Mouse (Mus musculus) frontal cortex, postnatal 36 days (tissue): Measurements from ENCODE around the gene Hmgb2.
A peak's percentile ranks its signal among the peaks of the same experiment; 100 is the strongest.
"Not testable (repeated sequence)": the region's sequence is repeated elsewhere in the genome, so short reads cannot be mapped to it uniquely, and the experiment has no call there.

Source experiments
- DNase-seq, 2 experiments: peaks; one replicate each; pipeline ENCODE4 v3.0.0; 2022; ENCODE audit warnings: low spot score in 2 of 2

The Hmgb2 gene

DNA sequence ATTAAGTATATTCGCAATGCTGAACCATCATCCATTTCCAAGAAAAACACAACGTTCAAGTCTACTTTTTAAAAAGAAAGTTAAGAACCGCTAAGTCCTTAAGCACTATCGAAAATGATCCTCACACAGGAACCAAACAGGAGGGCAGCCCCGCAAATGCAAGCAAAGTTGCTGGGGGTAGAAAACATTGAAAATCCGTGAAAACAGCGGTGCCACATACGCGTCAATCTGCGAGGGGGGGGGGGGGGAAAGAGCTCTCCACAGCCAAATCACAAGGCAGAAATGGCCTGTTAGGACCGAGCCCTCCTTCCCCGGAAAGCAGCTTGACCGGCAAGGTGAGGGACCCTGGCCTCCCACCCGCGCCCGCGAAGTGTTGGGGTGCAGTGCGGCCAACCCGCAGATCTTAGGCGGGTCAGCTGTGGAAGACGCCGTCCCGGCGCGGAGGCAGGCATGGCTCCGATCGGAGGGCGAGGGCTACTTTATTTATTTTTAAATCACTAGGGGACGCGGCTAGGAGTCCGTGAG is 854 bp upstream of the Hmgb2 start:
- no peak for DNase-seq

DNA sequence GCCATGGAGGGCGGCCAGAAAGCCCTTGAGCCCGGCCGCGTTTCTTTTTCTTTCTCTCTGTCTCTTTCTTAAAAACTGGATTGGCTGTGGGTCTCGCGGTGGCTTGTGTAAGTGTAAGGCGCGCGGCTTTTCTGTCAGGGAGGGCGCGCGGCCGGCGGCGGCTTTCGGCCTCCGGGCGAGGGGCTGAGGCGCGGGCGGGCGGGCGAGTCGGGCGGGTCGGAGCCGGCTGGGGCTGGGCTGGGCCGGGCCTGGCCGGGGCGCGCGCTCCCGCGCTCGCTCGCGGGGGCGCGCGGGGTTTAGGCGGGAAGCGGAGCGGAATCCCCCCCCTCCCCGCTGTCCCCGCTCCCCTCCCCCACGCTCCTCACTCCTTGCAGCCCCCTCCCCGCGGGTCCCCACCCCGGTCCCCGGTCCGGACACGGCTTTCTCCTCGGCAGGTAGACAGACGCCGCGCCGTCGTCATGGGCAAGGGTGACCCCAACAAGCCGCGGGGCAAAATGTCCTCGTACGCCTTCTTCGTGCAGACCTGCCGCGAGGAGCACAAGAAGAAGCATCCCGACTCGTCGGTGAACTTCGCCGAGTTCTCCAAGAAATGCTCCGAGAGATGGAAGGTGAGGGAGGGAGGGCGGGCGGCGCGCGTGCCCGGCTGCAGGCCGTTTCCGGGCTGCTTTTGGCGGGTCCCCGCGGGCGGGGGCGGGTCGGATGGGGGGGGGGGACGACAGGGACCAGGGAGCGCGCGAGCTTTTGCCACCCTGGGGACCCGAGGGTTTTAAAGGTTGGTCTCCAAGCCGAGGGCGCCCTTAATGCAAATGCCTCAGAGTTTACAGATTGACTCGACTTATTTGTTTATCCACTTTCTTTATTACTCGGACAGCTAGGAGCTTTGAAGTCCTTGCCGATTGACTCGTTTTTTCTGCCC is 692 bp downstream of the Hmgb2 start:
- DNase-seq: no peak

DNA sequence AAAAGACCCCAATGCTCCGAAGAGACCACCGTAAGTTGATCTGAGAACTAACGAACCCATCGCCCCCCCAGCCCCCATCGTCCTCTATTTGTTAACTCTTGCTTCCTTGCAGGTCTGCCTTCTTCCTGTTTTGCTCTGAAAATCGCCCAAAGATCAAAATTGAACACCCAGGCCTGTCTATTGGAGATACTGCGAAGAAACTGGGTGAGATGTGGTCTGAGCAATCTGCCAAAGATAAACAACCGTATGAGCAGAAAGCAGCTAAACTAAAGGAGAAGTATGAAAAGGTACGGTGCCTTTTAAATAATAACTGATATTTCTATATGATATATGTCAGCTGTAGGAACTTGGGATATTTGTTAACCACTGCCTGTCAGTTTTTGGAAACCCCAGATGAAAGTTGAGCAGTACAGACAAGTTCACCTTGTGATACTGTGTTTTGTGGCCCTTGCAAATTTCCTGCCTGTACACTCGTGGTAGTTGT is 1.5 kb downstream of the Hmgb2 start:
- DNase-seq: not testable (repeated sequence)

DNA sequence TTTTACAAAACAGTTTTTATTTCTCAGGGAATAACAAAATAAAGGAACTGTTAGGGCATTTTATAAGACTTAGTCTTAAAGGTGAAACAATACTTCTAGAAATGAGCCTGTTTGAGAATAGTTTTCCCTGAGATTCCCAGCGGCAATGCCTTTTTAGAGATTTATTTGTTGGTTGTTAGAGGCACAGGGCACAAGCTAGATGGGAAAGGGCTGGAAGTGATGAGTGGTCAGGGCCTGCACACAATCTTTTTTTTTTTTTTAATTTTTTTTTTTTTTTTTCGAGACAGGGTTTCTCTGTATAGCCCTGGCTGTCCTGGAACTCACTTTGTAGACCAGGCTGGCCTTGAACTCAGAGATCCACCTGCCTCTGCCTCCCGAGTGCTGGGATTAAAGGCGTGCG is 5.0 kb downstream of the Hmgb2 start:
- not testable (repeated sequence) for DNase-seq

DNA sequence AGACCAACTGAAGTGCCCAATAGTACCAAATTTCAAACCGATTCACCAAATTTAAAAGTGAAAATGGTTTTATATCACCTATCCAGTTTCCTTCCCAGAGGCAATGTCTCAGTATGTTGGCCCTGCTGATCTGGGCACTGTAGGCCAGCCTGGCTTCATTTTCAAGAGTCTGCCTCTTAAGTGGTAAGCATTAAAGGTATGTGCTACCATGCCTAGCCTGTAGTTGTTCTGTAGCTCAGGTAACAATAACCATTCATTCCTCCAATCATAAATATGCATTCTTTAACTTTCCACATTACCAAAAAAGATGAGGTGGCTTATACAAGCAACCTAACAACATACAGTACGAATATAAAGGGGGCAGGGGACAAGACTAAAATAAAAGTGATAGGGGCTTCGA is 6.0 kb downstream of the Hmgb2 start:
- DNase-seq: no peak

DNA sequence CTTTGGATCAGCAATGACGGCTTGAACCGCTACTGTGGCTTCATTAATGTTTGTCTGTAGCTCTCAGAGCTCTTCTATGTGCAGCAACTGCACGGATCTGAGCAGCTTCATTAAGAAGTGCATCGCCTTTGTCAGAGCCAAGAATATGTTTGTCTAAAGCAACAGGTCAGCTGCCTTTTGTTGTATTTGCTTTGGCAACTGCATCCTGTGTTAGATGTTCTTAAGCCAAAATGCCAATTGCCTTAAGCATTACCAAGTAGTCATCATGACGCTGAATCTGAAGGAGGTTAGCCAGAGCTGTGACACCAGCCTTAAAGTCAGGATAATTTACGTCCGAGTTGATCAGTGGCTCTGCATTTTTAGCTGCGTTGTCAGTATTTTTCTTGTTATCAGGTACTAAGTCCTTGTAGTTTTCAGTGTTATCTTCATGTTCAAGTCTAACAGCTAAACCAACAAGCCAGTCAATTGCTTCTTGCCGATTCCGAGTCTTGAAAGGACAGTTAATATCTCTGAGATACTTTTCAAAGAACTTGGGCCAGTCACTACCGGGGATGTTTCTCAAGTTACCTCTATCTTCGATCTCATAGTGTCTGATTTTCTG is 8.6 kb downstream of the Hmgb2 start:
- DNase-seq: no peak

DNA sequence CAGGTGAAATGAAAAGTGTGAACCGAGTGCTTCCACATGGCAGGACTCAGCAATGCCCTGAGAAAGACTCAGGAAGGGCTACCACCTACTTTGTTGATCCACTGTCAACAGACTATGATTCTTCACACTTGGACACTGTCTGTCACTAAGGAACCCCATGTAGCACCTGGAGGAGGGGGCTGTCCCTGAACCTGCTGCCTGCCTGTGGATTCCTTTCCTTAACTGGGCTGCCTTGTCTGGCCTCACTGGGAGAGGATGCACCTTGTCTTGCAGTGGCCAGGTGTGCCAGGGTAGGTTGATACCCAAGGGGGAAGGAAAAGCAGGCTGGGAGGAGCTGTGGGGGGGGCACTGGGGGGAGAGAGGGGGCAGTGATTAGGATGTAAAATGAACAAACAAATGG is 16.3 kb downstream of the Hmgb2 start:
- no peak for DNase-seq

DNA sequence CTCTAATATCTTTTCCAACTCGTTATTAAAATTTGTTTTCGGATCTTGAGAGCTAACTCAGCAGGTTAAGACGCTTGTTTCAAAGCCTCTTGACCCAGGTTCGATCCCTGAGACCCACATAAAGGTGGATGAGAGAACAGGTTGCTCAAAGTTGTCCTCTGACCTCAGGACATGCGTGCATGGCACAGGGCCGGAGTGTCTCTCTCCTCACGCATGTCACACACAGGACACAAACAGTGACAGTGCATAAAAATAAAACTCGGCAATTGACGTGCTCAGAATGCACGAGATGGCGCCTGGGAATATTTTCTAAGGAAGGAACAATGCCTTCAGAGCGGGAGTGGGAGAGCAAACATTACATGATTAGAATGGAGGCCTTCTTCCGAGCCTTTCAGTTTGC is 18.5 kb downstream of the Hmgb2 start:
- DNase-seq: no peak

DNA sequence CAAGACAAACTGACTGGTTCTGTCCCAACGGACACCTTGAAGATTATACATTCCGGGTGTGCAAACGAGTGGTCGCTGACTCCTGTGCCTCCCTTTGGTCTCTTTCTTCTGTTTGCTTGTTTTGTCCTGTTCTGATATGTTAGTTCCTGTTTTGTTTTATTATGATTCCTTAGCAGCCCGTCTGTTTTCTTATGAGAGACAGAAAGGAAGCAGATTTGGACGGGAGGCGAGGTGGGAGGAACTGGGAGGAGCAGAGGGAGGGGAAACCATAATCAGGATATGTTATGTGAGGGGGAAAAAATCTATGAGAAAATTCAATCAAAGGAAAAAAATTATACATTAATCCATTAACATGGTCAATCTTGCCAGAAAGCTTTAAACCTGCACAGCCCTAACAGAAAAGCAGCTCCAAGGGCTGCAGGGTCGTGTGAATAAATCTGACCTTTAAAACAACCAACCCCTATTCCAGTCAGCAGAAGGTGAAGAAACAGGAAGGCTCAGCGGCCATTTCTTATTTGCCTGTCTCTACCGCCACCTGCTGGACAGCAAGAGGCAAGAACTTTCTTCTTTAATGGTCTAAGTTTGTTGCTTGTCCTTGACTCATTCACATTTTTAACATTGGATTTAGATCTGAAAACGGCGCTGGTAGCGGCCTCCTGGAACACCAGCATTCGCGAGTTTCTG is 19.1 kb downstream of the Hmgb2 start:
- peak; percentile 70 to 79 for DNase-seq

DNA sequence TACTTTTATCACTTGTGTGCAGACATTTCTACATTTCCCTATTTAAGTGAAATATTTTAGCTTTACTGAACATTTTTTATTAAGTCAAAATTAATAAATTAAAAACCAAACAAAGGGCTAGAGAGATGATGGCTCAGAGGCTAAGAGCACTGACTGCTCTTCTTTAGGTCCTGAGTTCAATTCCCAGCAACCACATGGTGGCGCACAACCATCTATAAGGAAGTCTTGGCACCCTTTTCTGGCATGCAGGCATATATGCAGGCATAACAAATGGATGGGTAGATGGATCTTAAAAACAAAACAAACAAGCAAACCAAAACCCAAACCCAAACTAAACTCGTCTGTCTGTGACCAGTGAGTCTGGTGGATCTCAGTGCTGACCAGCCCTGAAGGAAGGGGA is 20.5 kb downstream of the Hmgb2 start:
- peak in 1 of 2 experiments; percentile 38 for DNase-seq

DNA sequence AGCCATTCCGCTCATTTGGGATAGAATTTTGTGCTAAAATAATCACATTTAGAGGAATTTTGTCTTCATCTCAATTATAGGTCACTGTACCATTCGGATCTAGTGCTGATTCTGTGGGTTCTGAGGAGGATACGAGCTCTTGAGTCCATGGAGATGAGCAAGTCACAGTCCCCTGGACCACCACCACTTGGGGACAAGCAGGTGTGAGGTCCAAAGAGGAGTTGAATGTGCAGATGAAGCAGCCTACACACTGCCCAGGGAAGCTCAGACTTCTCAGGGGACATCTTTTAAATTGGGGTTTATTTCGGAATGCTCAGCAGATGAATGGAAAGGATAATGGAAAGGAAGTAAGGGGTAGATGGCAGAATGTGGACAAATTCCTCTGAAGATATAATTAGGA is 21.4 kb downstream of the Hmgb2 start:
- no peak for DNase-seq

DNA sequence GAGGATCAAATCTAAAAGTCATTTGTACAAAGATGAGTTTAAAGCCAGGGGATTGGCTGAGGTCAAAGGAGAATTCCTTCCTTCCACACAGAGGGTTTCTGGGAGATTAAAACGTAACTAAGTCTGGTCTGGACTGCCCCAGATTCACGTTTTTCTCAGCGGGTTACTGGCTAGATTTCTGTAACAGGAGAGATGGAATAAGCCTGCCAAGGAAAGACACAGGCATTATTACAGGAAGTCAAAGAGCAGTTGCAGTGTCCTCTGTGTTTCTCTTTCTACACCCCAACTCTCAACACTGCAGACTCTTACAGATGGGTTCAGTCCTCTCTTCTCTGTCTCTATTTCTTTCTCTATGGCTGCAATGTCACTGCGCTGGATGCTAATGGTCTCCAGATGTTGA is 22.8 kb downstream of the Hmgb2 start:
- no peak for DNase-seq

DNA sequence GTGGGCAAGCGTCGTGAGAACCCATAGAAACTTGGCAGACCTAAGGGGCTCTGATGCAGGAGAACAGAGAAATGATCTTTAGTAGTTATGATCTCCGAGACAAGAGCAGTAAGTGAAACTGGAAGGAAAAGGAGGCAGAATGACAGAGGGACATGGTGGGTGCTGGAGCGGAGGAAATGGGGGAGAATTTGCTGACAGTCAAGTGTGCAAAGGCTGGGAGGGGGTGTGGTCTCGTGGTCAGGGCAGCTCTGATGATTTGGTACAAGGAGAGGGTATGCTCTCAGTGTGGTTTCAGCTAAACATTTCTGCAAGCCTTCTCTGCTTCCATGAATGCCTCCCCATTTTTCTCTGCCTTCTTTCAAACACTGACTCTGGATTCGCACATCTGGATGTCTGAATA is 24.5 kb downstream of the Hmgb2 start:
- DNase-seq: no peak

DNA sequence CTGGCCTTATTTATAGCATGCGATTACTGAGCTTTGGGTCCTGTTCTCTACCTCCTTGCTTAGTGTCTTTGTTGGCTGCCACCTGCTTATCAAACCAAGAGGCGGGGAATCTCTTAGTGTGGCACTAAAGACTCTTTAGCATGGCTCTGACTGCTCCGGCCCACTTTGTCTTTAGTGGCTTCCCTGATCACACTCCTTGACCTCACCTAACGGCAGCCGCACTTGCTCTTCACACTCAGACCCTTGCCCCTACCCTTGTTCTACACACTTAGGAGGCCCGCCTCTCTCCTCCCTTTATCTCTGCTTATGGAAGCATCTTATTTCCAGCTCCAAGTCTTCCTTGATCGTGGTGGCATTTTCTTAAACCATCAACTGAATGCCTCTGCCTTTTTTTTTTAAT is 26.9 kb downstream of the Hmgb2 start:
- DNase-seq: no peak

DNA sequence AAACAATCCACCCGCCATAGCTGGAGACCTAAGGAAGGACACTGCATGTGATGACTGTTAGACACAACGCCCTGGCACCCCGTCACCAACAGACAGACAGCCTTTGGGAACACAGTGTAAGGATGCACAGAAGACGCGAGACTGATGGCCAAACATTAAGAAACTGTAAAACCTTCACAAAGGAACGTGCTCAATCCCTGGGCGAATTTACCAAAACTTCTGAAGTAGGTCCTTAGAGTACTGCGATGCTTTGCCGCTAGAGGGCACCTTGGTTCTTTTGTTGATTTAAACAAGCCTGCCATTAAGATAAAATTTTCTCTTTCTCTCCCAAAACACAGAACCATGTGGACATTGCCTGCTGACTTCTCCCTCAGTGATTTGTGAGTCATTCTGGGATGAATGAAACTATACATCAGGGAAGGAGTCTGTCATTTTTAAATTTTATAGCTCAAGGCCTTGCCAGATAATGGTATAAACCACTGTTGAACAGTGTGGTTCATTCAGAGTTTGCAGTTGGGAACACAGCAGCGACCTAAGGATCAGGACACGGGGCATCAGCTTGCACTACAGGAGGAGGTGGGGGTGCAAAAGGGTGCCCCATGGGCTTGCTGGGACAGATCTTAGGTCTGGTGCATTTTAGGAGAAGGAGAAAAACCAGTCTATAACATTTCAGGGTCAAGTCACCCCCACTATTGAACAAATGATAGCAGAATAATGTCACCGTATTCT is 28.6 kb downstream of the Hmgb2 start:
- DNase-seq: peak; percentile 65 to 76

DNA sequence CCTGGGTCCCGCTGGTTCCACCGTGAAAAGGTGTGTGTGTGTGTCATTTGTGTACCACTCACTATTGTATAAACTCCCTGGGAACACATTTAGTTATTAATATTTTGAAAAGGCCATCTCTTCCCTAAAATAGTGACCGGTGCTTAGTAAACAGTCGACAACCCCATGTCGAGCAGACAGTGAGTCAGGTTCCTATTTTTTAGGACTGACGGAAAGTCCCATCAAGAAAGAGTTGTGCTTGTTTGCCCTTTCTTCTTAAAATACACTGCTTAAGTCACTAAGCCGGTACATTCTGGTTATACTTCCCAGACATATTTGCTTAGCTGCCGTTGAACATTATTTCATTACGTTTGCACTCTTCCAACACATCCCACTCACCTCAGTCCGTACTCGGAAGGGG is 29.2 kb downstream of the Hmgb2 start:
- DNase-seq: no peak

DNA sequence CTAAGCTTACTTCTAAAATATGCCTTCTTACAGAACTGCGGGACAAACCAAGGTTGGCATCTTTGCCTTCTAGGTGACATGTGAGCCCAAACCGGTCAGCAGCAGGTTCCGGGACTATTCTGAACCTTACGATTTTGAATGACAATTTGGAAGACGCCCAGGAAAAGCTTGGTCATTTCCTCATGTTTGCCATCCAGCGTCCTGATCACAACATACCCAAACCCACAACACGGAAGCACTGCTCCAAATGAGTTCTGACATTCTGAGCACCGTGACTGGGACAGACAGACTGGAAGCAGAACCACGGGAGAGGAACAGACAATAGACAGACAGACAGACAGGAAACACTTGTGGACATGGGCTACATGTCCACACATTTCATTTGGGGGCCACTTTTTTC is 29.7 kb downstream of the Hmgb2 start:
- no peak for DNase-seq

DNA sequence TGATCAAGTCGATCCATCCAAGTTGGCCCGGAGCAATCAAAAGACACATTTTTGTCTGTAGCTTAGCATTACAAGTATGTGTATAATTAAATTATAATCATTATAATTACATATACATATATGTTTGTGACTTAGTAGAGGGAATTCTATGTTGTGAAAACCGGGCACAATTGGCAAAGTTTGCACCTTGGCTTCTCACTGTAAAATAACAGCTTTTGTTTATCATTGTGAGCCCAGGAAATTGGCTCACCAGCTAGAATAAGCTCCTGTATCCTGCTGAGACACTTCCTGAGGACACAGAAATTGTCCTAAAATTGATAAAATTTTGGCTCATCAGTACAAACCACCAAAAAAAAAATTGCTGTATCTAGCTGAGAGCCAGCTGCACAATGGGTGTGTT is 34.7 kb downstream of the Hmgb2 start:
- DNase-seq: no peak

DNA sequence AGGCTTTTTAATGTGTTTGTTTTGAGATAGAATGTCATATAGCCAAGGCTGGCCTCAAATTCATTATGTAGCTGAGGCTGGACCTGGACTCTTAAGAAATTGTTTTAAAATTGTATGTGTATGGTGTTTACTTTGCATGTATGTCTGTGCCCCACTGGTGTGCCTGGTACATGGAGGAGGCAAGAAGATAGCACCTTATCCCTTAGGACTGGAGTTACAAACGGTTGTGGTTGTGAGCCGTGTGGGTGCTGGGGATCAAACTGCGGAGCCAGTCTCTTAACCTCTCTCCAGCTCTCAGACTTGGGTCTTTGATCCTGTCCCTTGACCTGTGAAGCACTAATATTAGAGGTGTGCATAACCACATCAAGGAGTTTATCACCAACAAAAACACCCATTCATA is 35.1 kb downstream of the Hmgb2 start:
- no peak for DNase-seq

DNA sequence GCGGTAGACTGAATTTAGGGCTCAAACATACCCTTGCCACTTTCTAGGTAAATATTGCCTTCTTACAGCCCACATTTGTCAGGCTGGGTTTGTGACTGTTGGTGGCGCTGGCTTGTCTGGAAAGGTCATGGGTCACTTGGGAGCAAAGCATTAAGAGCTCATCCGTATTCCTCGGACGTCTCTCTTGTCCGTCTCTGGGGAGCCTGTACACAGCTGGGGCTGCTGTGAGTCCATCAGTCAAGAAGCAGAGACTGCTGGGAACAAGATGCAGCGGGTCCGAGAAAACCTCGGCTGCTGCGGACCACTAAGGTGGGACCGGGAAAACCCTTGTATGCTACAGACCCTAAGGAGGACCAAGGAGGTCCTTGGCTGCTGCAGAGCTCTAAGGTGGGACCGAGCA is 35.9 kb downstream of the Hmgb2 start:
- no peak for DNase-seq

DNA sequence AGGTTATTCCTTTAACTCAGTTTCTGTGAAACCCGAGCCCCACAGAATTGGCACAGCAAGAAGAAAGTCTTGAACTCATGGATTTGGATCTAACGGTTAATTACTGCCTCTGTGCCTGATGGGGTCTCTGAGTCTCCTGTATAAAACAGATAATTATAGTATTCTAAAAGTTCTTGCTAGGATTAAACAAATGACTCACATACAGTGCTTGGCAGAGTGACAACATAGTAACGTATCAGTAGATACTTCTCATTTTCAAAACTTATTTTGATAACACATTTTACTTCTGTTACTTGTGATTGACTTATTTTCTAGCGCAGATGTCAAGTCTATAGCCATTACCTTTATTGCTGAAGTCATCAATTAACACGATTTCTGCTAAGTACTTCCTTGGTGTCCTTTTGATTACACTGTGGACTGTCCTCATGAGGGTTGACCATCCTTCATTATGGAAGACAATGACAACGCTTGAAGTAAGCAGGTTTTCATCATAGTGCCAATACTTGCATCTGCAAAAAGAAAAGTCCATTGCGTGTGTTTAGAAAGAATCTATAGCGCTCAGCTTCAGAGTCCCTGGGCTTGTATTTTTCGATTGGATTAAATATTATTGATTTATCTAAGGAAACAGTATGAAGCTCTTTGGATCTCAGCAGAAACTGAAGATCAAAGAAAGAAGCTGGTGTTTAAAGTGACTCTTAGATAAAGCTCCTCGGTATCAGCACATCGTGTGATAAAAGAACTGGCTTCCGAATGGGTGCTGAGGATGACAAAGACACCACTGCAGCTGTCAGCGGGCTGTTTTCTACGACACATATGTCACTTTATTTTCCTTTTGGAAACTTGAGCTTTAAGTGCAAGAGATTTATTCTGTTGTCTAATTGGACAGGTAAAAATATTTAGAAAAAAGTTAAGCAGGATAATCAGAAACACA is 40.7 kb downstream of the Hmgb2 start:
- DNase-seq: no peak
